Mouse (Mus musculus): Measurements from ENCODE around the gene Col5a3.

- TF ChIP-seq GATA1 (IDR thresholded peaks at IDR 0.05; ENCODE audit: borderline replicate concordance, low read length) (no peak), FLI1 (IDR thresholded peaks at IDR 0.05; ENCODE audit: low read length) (no peak)
Measured at GRCm38 (mm10) chr9:20837184-20837947, 22.5 kb upstream of the Col5a3 start.
